Mouse (Mus musculus): ENCODE measurements around the gene Gosr2.

DNA sequence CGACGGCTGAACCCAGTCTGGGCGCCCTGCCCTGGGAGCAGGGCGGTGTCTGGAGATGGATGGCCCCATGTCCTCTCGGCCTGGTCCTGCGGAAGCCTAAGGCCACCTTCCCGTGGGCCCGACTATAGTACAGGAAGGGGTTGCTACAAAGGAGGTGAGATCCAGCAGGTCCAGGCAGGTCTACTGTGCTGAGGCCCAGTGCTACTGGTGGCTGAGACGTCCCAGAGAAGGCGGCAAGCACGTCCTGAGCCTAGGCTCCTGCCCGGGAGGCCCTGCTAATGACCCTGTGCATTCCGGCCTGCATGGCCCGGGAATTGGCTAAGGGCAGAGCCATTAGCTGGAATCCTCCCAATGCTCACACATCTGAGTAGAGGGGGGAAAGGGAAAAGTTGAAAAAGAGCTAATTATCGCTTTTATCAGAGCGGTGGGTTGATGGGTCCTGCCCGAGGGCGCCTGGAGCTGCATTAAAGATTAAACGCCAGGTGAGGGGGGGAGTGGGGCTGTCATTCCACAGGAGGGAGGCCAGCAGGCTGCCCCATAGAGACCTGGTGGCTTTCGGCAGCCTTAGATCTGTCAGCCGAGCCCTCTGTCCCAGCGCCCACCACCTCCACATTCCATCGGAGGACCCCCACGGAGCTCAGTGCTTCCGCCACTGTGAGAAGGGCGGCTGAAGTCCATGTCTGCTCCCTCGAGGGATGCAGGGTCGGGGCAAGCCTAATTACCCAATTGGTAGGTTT lies 14.3 kb upstream of the Gosr2 start:
- TF ChIP-seq CTCF (IDR thresholded peaks at IDR 0.05; ENCODE audit: low read depth, low read length) (no peak), POLR2A (IDR thresholded peaks at IDR 0.05; ENCODE audit: extremely low read depth, insufficient read depth, low read length) (no peak)
